Mouse (Mus musculus) stomach, embryonic 14.5 days (tissue): ENCODE results near the gene Rnf19b. TPM values are rescaled to one million over a fixed set of nuclear protein-coding genes. Genes with fewer than 3 reads are reported as not detected.

Experiments
- ATAC-seq: fragments of 200-750 bp; cut with Nextera tagmentation; 2 replicates; pipeline ENCODE4 v1.8.0; 2017; ENCODE audit warnings: low read depth, moderate TSS enrichment; ENCODE audit not compliant: insufficient number of reproducible peaks, insufficient read depth, low FRiP score
- H3K27ac ChIP-seq: fragments of 300-500 bp; sonication (generic); 2 replicates; pipeline ENCODE4 v1.5.1; 2014; ENCODE audit warnings: mild to moderate bottlenecking, low read length, moderate library complexity, mixed read lengths
- H3K27me3 ChIP-seq: fragments of 300-500 bp; sonication (generic); 2 replicates; pipeline ENCODE4 v1.6.1; 2014; ENCODE audit warnings: low read length, control low read depth, mixed read lengths; ENCODE audit not compliant: control insufficient read depth, insufficient read depth
- H3K36me3 ChIP-seq: fragments of 300-500 bp; sonication (generic); 2 replicates; pipeline ENCODE4 v1.6.1; 2014; ENCODE audit warnings: mild to moderate bottlenecking, control low read depth, low read length, moderate library complexity, mixed read lengths; ENCODE audit not compliant: control insufficient read depth, insufficient read depth
- H3K4me1 ChIP-seq: fragments of 300-500 bp; sonication (generic); 2 replicates; pipeline ENCODE4 v1.6.1; 2014; ENCODE audit warnings: low read length, control low read depth, mixed read lengths; ENCODE audit not compliant: control insufficient read depth, insufficient read depth
- H3K4me2 ChIP-seq: fragments of 300-500 bp; sonication (generic); replicated peaks from 2 replicates; pipeline ENCODE4 v1.6.1; 2014; ENCODE audit warnings: low read depth, low read length, control low read depth
- H3K4me3 ChIP-seq: fragments of 300-500 bp; sonication (generic); 2 replicates; pipeline ENCODE4 v1.5.1; 2014; ENCODE audit warnings: low read depth, low read length, control low read depth
- H3K9ac ChIP-seq: fragments of 300-500 bp; sonication (generic); replicated peaks from 2 replicates; pipeline ENCODE4 v1.6.1; 2014; ENCODE audit warnings: low read depth, mild to moderate bottlenecking, control low read depth, low read length, moderate library complexity, mixed read lengths
- H3K9me3 ChIP-seq: fragments of 300-500 bp; sonication (generic); 2 replicates; pipeline ENCODE4 v1.6.1; 2016; ENCODE audit warnings: low read depth, low read length, control low read depth; ENCODE audit not compliant: control insufficient read depth
- WGBS: fragments of 180-500 bp; shearing (Covaris S2); extraction: QIAGEN DNeasy Blood & Tissue Kit; methylation state at CpG from one replicate; pipeline ENCODE4 v1.1.7; 2014; 5-methylcytosine and 5-hydroxymethylcytosine counted together
- polyA plus RNA-seq: library from polyadenylated mRNA; unstranded; fragments of >200 nt; fragmentation: Nextera tagmentation; extraction: Ambion mirVana; gene quantifications from 2 replicates; pipeline ENCODE4 v1.2.1, GENCODE M21; 2014

The Rnf19b gene
- polyA plus RNA-seq, 1 experiment from 2014 or later: 6.9 TPM

DNA sequence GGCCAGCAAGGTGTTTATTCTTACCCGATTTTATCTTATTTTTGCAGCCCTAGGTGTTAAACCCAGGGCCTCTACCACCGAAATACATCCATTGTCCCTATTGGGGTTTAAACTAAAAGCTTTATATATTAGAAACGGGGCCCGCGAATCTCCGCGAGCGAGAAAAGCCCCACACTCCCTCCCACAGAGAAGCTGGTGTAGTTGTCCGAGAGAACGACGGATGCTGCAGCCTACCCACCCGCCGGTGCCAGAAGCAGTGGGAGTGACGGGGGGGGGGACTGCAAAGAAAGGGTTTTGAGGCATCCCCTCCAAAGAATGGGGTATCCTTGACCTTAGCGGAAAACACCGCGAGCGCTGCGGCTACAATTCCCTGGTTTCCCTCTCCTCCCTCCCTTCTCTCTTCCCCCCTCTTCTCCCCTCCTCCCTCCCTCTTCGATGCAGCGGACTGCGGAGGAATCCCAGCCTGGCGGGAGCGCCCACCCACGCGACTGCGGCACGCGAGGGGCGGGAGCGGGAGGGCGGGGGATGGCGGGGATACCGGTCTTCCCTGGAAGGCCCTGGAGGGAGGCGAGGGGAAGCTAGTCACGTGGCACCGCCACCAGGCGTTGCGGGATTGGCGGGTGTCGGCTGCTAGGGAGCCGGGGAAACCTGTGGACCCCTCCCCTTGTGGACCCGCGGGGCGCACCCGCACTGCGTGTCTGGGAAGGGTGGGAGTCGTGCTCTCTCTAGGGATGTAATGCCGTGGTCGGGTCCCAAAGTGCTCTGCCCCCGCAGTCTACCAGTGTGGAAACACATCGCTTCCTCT, 9.4 kb upstream of the Rnf19b start:
- peak overlapping the region; percentile 39; the same call in 1 of the 2 replicates for H3K27ac ChIP-seq
- peak; percentile 87 for ATAC-seq
- no peaks in the 10 kb centered on the region for H3K36me3 ChIP-seq
- H3K4me2 ChIP-seq: peak overlapping the region; percentile 67
- 0% methylated on average over 50 of the region's 52 CpGs for WGBS
- no peaks in the 10 kb centered on the region for H3K27me3 ChIP-seq
- no peaks in the 10 kb centered on the region for H3K9me3 ChIP-seq
- peaks cover 12% of the 10 kb centered on the region; the same call in 1 of the 2 replicates for H3K4me1 ChIP-seq
- H3K4me3 ChIP-seq: peak overlapping the region; percentile 45
- H3K9ac ChIP-seq: peak overlapping the region; percentile 11

DNA sequence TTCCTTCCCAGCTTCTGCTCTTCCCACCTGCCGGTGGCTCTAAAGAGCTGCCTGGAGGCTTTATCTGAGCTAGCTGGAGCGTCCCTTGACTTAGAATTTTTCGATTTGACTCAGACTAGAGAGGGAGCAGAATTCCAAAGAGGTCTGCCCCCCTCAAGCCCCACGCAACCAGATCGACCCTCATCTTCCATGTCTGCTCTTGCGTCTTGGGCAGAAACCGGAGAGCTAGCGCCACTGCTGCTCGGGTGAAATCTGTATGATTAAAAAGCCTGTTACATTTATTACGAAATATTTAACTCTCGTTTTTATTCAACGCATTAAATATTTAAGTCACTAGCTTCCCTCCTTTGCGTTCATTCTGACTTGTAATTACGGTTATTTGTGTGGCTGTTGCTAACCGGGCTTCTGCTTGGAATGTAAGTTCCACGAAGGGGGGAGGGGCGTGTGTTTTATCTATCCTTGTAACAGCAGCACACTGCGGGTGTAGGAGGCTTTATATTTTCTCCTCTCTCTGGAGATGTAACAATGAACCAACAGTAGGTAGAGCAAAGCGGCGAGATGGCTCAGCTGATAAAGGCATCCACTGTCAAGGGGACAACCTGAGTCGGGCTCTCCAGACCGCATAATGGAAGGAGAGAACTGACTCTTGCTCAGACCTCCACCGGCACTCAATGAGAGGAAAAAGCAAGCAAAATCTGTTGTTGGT, 8.6 kb upstream of the Rnf19b start:
- no peak for ATAC-seq
- Histone ChIP-seq H3K9ac (peak overlapping the region; percentile 11; the same call in 1 of the 2 replicates), H3K36me3 (no peaks in the 10 kb centered on the region), H3K4me2 (peak overlapping the region; percentile 67), H3K27me3 (no peaks in the 10 kb centered on the region), H3K9me3 (no peaks in the 10 kb centered on the region), H3K4me3 (peak overlapping the region; percentile 45), H3K4me1 (peaks cover 12% of the 10 kb centered on the region; the same call in 1 of the 2 replicates), H3K27ac (peak overlapping the region; percentile 39; the same call in 1 of the 2 replicates)
- WGBS: 4% methylated on average over 23 of the region's 23 CpGs

DNA sequence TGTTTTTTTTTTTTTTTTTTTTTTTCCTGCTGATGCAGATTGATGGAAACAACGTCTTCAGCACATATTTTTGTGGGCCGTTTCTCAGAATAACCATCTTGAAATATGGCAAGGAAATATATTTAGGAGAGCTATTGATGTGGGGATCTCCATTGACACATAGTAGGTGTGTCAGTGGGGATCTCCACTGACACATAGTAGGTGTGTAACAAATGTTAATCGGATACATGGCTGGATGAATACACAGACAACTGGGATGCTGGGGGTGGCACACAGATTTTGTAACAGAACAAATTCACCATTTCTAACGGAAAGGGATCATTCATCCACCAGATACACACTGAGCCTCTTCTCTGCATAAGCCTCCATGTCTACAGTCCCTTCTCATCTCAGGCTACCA, 7.7 kb upstream of the Rnf19b start:
- 65% methylated on average over 4 of the region's 4 CpGs for WGBS
- Histone ChIP-seq H3K27ac (no peak overlapping the region), H3K4me2 (no peak overlapping the region), H3K9ac (no peak overlapping the region), H3K36me3 (no peaks in the 10 kb centered on the region), H3K4me1 (peaks cover 12% of the 10 kb centered on the region; the same call in 1 of the 2 replicates), H3K27me3 (no peaks in the 10 kb centered on the region), H3K9me3 (no peaks in the 10 kb centered on the region), H3K4me3 (no peak overlapping the region)
- ATAC-seq: no peak

DNA sequence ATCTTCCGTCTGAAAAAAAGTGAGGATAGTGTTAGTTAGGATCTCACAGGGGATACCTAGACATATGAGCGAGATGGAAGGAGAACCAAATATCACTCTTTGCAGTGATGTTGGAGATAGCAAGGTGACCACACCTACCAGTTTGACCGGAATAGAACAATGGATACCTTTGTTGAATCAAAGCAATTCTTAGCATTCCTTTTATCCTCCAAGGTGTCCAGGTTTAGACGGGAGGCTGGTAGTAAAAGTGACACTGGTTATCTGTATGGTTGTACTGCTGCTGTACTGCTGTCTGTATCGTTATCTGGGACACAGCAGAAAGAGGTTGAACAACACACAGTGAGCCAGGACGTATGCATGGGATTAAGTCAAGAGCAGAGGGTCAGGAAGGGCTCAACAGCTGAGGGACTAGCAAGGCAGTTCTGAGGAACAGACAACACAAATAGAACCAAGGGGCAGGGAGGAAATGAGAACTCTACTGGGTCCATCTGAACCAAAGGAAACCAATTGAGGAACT, 7.1 kb upstream of the Rnf19b start:
- no peaks in the 10 kb centered on the region for H3K27me3 ChIP-seq
- H3K4me2 ChIP-seq: no peak overlapping the region
- H3K4me1 ChIP-seq: peaks cover 12% of the 10 kb centered on the region; the same call in 1 of the 2 replicates
- H3K27ac ChIP-seq: no peak overlapping the region
- no peak overlapping the region for H3K4me3 ChIP-seq
- H3K9me3 ChIP-seq: no peaks in the 10 kb centered on the region
- H3K9ac ChIP-seq: no peak overlapping the region
- no peaks in the 10 kb centered on the region for H3K36me3 ChIP-seq
- 60% methylated on average over 6 of the region's 6 CpGs for WGBS
- ATAC-seq: no peak

DNA sequence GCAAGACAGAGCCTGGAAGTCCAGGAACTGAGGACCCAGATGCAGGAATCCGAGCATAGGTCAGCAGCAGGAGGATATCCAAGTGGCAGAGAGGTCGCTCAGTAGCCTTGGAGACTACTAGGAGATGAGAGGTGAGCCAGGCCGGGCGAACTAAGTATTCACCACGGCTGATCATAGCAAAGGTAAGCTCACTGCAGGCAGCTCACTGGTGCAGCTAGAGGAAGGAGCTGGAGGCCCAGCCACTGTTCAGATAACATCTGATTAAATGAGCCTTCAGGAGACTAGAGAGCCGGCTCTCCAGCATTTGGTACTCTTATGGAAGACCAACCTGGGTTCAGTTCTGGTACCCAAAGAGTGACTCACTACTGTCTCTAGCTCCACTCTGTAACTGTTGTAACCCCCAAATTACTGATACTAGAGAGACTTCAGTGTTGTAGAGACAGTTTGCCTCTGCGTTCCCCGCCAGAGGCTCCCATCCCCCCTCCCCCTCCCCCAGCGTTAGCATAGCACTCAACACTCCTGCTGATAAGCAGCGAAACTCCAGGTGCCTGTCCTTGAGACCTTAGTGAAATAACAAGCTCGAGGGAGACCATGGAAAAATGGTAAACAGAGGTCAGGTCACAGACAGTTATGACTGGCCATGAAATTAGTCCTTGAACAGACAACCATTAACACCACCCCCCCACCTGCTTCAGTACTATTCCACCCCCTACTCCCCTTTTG, 6.4 kb upstream of the Rnf19b start:
- Histone ChIP-seq H3K36me3 (no peaks in the 10 kb centered on the region), H3K9ac (no peak overlapping the region), H3K9me3 (no peaks in the 10 kb centered on the region), H3K4me3 (no peak overlapping the region), H3K4me1 (peaks cover 12% of the 10 kb centered on the region; the same call in 1 of the 2 replicates), H3K27me3 (no peaks in the 10 kb centered on the region), H3K27ac (no peak overlapping the region), H3K4me2 (no peak overlapping the region)
- 26% methylated on average over 11 of the region's 11 CpGs for WGBS
- ATAC-seq: no peak

DNA sequence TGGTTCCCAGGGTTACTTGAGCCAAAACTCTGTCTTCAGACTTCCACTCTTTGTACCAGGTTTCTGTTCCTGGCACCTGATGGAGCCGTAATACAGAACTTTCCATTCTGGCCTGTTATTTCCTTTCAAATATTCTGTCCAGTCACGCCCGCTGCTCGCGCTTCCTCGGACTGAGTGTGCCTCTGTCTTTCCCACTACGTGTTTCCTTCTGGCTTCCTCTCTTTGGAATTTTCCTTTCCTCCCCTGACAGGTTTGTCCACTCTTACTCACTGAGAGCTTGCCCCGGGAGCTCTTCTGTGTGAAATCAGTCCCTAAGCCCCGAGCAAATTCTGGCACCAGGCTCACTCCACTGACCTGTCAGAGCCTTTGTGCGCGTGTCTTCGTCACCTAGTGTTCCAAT, 3.3 kb upstream of the Rnf19b start:
- Histone ChIP-seq H3K27me3 (no peaks in the 10 kb centered on the region), H3K4me1 (peaks cover 10% of the 10 kb centered on the region), H3K4me3 (no peak overlapping the region), H3K9ac (no peak overlapping the region), H3K9me3 (no peaks in the 10 kb centered on the region), H3K36me3 (no peaks in the 10 kb centered on the region), H3K4me2 (no peak overlapping the region), H3K27ac (no peak overlapping the region)
- WGBS: 81% methylated on average over 12 of the region's 12 CpGs
- no peak for ATAC-seq

DNA sequence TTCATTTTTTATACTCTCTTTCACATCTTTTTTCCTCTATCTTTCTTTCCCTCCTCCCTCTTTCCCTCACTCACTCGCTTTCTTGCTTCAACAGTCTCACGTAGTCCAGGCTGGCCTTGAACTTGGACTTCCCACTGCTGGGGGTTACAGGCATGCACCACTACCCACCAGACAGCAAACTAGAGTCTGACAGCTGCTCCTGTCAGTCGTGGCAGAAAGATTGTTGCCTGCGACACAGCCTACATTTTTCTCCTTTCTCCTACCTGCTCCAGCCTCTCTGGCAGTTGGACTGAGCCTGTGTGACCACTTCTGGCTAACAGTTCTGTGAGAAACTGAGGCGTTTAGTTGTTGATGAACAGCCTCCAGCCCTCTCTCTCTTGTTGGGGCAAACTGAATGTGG, 2.5 kb upstream of the Rnf19b start:
- H3K36me3 ChIP-seq: no peaks in the 10 kb centered on the region
- H3K4me2 ChIP-seq: no peak overlapping the region
- no peaks in the 10 kb centered on the region for H3K27me3 ChIP-seq
- no peak overlapping the region for H3K27ac ChIP-seq
- no peaks in the 10 kb centered on the region for H3K9me3 ChIP-seq
- H3K4me3 ChIP-seq: no peak overlapping the region
- 76% methylated on average over 5 of the region's 5 CpGs for WGBS
- H3K4me1 ChIP-seq: peaks cover 10% of the 10 kb centered on the region
- H3K9ac ChIP-seq: no peak overlapping the region
- ATAC-seq: no peak
